Mouse (Mus musculus) gastrocnemius, adult 2 months (tissue): Measurements from ENCODE around the gene Asgr1. TPM values are rescaled to one million over a fixed set of nuclear protein-coding genes. Genes with fewer than 3 reads are reported as not detected.
A peak's percentile ranks its signal among the peaks of the same experiment; 100 is the strongest.

Experiments used
- DNase-seq: peaks from one replicate; pipeline ENCODE4 v3.0.0; 2022
- H3K27ac ChIP-seq: fragments of 200-600 bp; 2 replicates; pipeline ENCODE4 v1.8.1; 2022; ENCODE audit warnings: mild to moderate bottlenecking
- H3K4me3 ChIP-seq: fragments of 200-600 bp; 2 replicates; pipeline ENCODE4 v1.8.1; 2022; ENCODE audit warnings: mild to moderate bottlenecking, moderate library complexity
- CTCF ChIP-seq: fragments of 200-600 bp; IDR thresholded peaks from 2 replicates; pipeline ENCODE4 v1.8.1; 2022; ENCODE audit warnings: antibody characterized with exemption, mild to moderate bottlenecking, moderate library complexity
- intact Hi-C: fragments of 180-260 bp; cut with DNase I; formaldehyde crosslinking; loops from one replicate; pipeline ENCODE4 v1.15.1; 2025
- microRNA-seq: library from miRNA; unstranded; fragments of <30 nt; microRNA quantifications from one replicate; pipeline ENCODE4 v1.2.0, GENCODE M21; 2021
- total RNA-seq, 2 experiments: library from RNA; stranded (reverse); gene quantifications; 2 replicates each; pipeline ENCODE4 v1.2.3; 2021

The Asgr1 gene
- total RNA-seq, 2 experiments from 2014 or later: not detected

DNA sequence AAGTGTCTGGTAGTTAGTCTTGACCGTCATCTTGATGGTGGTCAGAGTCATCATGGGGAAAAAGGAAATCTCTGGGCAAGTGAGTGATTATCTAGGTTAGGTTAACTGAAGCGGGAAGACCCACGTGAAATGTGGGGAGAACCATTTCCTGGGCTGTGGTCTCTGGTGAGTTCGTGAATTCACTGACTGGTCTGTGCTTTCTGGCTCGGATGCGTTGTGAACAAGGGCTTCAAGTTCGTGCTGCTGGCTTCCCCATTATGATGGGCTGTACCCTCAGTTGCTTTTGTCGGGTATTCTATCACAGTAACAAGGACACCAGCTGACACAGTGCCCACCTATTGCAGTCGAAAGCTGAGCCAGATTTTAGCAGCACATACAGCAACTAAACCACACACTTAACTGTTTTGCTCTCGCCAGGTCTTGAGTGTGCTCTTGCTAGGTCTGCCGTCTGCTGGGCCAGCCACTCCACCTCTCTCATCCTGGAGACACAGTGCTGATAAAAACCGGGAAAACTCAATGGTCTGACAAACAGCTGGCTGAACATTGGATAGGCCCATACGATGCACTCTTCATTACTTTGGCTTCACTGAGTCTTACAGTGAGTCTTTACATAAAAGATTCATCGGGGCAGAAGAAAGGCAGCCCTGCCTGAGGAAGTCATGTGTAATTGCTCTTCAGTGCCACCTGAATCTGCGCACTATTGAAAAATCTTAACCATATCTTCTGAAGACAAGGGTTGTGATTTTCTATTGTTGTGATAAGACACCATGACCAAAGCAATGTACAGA, 27.1 kb downstream of the Asgr1 start:
- H3K27ac ChIP-seq: no peak overlapping the region
- H3K4me3 ChIP-seq: no peak overlapping the region
- intact Hi-C loops: no loop called here
- no peak for DNase-seq
- no peak for TF ChIP-seq CTCF

DNA sequence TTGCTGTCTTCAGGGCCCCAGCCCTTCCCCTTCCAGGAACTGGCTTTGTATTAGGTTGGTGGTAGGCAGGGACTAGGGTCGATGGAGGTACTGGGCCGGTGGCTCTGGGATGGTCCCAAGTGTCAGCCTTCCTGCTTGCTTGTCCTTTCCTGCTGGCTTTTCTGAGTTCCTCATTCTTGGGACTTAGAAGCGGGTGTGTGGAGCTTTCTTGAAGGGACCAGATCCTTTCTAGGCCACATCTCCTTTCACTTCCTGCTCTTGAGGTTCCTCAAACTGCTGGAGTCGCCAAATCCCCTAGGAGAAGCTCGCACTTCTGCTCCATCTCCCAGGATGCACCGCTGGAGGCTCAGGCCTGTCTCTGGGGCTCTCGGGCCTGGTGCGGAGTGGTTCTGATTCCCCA, 30.7 kb downstream of the Asgr1 start:
- intact Hi-C loops: no loop called here
- no peak for TF ChIP-seq CTCF
- DNase-seq: peak; percentile 33
- Histone ChIP-seq H3K4me3 (no peak overlapping the region), H3K27ac (no peak overlapping the region)

DNA sequence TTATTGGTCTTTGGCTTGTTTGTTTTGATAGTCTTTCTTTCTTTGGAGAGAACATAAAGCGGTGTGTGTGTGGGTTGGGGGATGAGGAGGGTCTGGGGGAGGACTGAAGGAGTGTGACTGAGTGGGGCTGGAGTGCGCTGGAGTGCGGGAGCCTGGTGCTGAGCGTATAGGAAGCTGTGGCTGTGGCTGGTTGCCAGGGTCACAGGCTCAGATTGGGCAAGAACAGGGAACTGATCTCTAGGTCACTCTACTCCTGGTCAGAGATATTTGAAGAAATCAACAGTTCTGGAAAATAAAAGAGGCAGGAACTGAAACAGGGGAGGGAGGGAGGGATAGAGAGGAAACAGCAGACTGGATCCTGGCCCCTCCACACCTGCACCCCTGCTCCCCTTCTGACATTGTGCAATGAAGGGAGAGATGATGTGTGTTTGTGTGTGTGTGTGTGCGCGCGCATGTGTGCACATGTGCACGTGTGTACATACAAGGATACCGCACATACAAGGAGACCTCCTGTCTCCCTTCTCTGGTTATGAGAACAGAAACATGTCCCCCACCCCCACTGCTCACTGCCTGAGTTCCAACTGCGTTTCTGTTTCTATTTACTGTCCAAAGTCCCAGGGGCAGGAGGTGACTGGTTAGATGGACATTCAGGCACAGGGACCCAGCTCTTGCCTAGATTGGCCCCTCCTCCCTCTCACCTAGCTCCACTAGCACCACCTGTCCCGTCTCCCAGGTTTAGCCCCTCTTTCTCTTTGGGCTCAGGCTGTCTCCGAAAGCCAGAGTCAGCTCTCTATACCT, 38.3 kb downstream of the Asgr1 start, which contains the start of gene Asgr2:
Gene Asgr2, plus strand, starts transcription at position 659 of the 798 bp plus-strand sequence.
- H3K27ac ChIP-seq: peak within 1 kb of the TSS; percentile 31
- peak; percentile 62 for DNase-seq
- H3K4me3 ChIP-seq: no peak within 1 kb of the TSS
- intact Hi-C loops: no loop called here
- TF ChIP-seq CTCF: no peak

DNA sequence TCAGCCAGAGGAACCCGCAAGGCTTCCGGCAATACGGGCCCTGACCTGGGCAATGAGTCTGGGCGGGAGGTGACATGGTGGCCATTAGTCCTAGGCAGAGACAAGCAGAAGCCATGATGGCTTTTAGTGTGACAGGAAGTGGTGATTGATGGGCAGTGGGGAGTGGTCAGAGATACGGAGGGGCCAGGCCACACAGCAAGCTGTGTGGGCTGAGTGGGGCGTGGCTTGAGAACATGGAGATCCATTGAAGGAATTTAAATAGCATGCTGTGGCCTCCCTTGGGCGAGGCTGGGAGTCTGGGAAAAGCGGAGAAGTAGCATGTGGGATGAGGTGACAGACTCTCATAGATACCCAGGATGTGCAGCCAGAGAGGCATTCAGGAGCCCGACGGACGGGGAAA, 43.5 kb downstream of the Asgr1 start:
- DNase-seq: no peak
- no peak for TF ChIP-seq CTCF
- no peak overlapping the region for H3K27ac ChIP-seq
- intact Hi-C loops: no loop called here
- no peak overlapping the region for H3K4me3 ChIP-seq

DNA sequence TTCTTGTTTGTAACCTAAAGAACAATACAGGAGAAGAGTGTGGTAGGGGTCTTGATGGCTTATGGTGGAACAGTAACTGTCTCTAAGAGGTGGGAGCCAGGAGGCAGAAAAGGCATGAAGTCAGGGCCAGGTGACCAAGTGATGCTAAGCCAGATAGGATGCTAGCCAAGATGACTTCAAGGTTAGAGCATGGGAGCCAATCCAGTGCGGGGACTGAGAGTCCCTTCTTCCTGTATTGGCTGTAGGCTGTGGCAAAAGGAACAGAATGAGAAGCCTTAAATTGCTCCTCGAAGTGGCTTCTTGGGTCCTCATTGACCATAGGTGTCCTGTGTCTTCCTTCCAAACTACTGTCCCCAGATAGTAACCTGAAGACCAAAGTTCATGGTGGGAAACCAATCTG, 45.2 kb downstream of the Asgr1 start:
- Histone ChIP-seq H3K27ac (no peak overlapping the region), H3K4me3 (no peak overlapping the region)
- intact Hi-C loops: no loop called here
- TF ChIP-seq CTCF: no peak
- DNase-seq: no peak

DNA sequence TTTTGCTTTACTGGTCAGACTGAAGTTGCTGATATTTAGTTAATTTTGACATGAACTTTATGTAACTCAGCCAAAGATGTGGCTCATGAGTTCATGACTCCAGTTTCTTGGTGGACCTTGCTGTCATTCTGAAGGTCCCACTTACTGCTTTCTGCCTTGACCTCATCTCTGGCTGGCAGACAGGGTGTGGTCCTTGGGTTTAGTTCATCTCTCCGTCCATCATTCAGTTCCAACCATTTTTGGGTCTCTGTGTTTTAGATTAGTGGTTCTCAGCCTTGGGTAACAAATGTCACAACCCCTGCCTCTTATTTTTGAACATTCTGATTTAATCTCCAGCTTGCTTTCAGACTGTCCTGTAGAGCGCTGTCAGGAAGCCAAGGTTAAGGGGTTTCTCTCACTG, 45.9 kb downstream of the Asgr1 start:
- TF ChIP-seq CTCF: no peak
- Histone ChIP-seq H3K27ac (no peak overlapping the region), H3K4me3 (no peak overlapping the region)
- DNase-seq: no peak
- intact Hi-C loops: no loop called here

DNA sequence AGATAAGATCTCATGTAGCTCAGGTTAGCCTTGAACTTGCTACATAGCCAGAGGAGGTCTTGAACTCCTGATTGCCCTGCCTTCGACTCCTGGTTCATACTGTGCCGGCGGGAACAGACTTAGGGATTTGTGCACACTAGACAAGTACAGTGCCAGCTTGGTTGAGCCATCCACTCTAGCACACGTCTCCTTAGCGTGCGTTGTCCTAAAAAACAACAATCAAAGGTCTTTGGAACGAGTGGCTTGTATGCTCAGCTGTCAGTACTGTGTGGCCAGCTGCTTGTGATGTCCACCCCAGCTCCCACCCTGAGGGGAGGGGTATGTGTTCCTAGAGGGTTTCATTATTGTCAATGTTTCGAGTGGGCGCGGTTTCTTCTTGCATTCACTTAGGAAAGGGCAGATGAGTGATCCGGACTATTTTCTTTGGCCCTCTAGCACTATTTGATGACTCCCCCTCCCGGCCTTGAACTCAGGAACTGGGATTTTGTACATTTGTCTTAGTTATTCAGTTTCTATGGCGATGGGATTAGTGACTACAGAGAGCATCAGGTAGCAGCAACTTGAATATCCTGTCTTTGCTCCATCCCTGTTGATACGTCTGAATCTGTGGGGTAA, 49.9 kb downstream of the Asgr1 start:
- intact Hi-C loops: no loop called here
- no peak overlapping the region for H3K27ac ChIP-seq
- no peak overlapping the region for H3K4me3 ChIP-seq
- no peak for DNase-seq
- TF ChIP-seq CTCF: no peak

DNA sequence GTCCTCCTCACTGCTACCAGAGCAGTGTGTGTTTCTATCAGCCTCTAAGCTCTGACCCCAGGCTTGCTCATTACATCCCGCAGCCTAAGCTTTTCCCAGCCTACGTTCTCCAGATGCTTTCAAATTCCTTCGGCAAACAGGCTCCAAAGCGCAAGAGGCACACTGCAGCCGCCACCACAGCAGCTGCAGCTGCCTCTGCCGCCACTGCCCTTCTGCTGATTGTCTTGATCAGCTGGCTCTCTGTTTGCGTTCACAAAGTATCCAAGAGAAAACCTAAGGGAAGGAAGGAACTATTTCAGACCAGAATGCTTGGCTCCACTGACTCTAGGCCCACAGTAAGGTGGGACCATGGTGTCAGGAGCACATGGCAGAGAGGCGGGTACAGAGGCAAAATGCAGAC, 53.2 kb downstream of the Asgr1 start:
- no peak for DNase-seq
- Histone ChIP-seq H3K27ac (no peak overlapping the region), H3K4me3 (no peak overlapping the region)
- no peak for TF ChIP-seq CTCF
- intact Hi-C loops: no loop called here

Small RNA genes lying within 50 kb of the gene (microRNA-seq; reads per million reads assigned to microRNA genes)
- 661 reads per million, percentile 71 among the genes with 10 or more reads in this experiment for gene Mir324

Other genes starting within 250 kb of the Asgr1 start
- gene Tmem102, start 248.5 kb upstream of the Asgr1 start, total RNA-seq: under 1 TPM; 0.20 to 0.41 TPM
- gene Gm39566, start 238.8 kb upstream of the Asgr1 start, total RNA-seq: not detected
- not detected for gene Spem2, start 235.6 kb upstream of the Asgr1 start, total RNA-seq
- not detected for gene Spem1, start 231.9 kb upstream of the Asgr1 start, total RNA-seq
- gene Nlgn2, start 216.3 kb upstream of the Asgr1 start, total RNA-seq: 1 to 10 TPM; 2.3 to 2.7 TPM
- gene Tmem256, start 215.6 kb upstream of the Asgr1 start, total RNA-seq: 100 to 1,000 TPM; 144 to 165 TPM
- gene Plscr3, start 207.7 kb upstream of the Asgr1 start, total RNA-seq: 10 to 100 TPM in 1 of 2 experiments, 1 to 10 TPM in 1; 9.6 to 13.0 TPM
- under 1 TPM in 1 of 2 experiments, not detected in 1; 0.11 TPM for gene Tnk1, start 195.4 kb upstream of the Asgr1 start, total RNA-seq
- gene Tmem95, start 176.1 kb upstream of the Asgr1 start, total RNA-seq: not detected
- 1 to 10 TPM; 1.3 to 1.7 TPM for gene Kctd11, start 172.7 kb upstream of the Asgr1 start, total RNA-seq
- gene Acap1, start 158.5 kb upstream of the Asgr1 start, total RNA-seq: under 1 TPM in 1 of 2 experiments, not detected in 1; 0.08 TPM
- gene 2810408A11Rik, start 153.1 kb upstream of the Asgr1 start, total RNA-seq: under 1 TPM in 1 of 2 experiments, not detected in 1; 0.33 TPM
- gene Neurl4, start 153.0 kb upstream of the Asgr1 start, total RNA-seq: 10 to 100 TPM; 25.2 to 33.5 TPM
- 10 to 100 TPM; 47.1 to 49.6 TPM for gene Gps2, start 140.2 kb upstream of the Asgr1 start, total RNA-seq
- 100 to 1,000 TPM; 413 to 433 TPM for gene Eif5a, start 132.1 kb upstream of the Asgr1 start, total RNA-seq
- gene Ybx2, start 118.3 kb upstream of the Asgr1 start, total RNA-seq: 10 to 100 TPM in 1 of 2 experiments, 1 to 10 TPM in 1; 8.0 to 16.5 TPM
- gene Slc2a4, start 105.9 kb upstream of the Asgr1 start, total RNA-seq: 100 to 1,000 TPM; 494 to 503 TPM
- gene Cldn7, start 89.3 kb upstream of the Asgr1 start, total RNA-seq: not detected
- gene Ctdnep1, start 72.9 kb upstream of the Asgr1 start, total RNA-seq: 100 to 1,000 TPM; 217 to 261 TPM
- 10 to 100 TPM; 33.0 to 45.2 TPM for gene Elp5, start 71.6 kb upstream of the Asgr1 start, total RNA-seq
- 100 to 1,000 TPM; 194 to 232 TPM for gene Gabarap, start 62.9 kb upstream of the Asgr1 start, total RNA-seq
- gene Phf23, start 58.3 kb upstream of the Asgr1 start, total RNA-seq: 10 to 100 TPM; 19.2 to 21.8 TPM
- 1 to 10 TPM; 3.6 to 5.0 TPM for gene Dvl2, start 53.5 kb upstream of the Asgr1 start, total RNA-seq
- 100 to 1,000 TPM; 266 to 502 TPM for gene Acadvl, start 38.7 kb upstream of the Asgr1 start, total RNA-seq
- gene Dlg4, start 37.1 kb upstream of the Asgr1 start, total RNA-seq: 1 to 10 TPM; 3.2 to 5.2 TPM
- gene Asgr2, start 38.6 kb downstream of the Asgr1 start, total RNA-seq: under 1 TPM; 0.22 to 0.31 TPM
- gene Mgl2, start 76.2 kb downstream of the Asgr1 start, total RNA-seq: 1 to 10 TPM in 1 of 2 experiments, under 1 TPM in 1; 0.94 to 3.3 TPM
- gene Clec10a, start 102.1 kb downstream of the Asgr1 start, total RNA-seq: 1 to 10 TPM; 2.1 to 2.7 TPM
- gene Slc16a11, start 158.7 kb downstream of the Asgr1 start, total RNA-seq: not detected
- under 1 TPM; 0.28 to 0.67 TPM for gene Slc16a13, start 167.0 kb downstream of the Asgr1 start, total RNA-seq
- gene Bcl6b, start 175.7 kb downstream of the Asgr1 start, total RNA-seq: 1 to 10 TPM; 1.4 to 2.6 TPM
- 10 to 100 TPM; 33.4 to 37.0 TPM for gene 0610010K14Rik, start 183.8 kb downstream of the Asgr1 start, total RNA-seq
- gene Gm21988, start 185.7 kb downstream of the Asgr1 start, total RNA-seq: 1 to 10 TPM; 3.7 to 4.4 TPM
- 100 to 1,000 TPM; 109 to 117 TPM for gene Rnasek, start 185.8 kb downstream of the Asgr1 start, total RNA-seq
- 1 to 10 TPM; 1.0 to 1.8 TPM for gene Alox12, start 201.3 kb downstream of the Asgr1 start, total RNA-seq